Mouse (Mus musculus): ENCODE measurements around the gene Gm45021.

DNA sequence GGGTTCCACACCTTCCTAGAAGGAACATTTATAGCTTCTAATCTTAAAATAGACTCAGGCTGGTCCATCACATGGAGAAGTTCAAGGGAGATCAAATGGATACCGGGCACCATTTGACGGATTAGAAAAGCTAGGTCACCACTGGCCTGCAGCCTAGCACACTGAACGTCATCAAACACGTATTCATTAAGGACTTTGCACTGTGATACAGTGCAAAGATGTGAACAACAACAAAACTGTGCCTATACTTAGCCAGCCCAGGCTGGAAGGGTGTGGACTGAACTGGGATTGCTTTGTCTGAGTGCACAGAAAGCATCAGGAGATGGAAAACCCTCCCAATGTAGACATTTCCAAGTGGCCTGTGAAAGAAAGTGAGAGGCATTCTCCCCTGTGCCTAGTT, 35.6 kb upstream of the Gm45021 start:
- TF ChIP-seq CTCF (IDR thresholded peaks at IDR 0.05; ENCODE audit: extremely low read depth, insufficient read depth, low read length) = no peak
- TF ChIP-seq POLR2A (IDR thresholded peaks at IDR 0.05; ENCODE audit: extremely low read depth, insufficient read depth, low read length) = no peak
